Mouse (Mus musculus) hindbrain, embryonic 10.5 days (tissue): Measurements from ENCODE around the gene Robo3. TPM values are rescaled to one million over a fixed set of nuclear protein-coding genes. Genes with fewer than 3 reads are reported as not detected.

Source experiments
- DNase-seq: peaks from one replicate; pipeline ENCODE4 v3.0.0-alpha.2; 2017; ENCODE audit warnings: low spot score
- H3K27ac ChIP-seq: fragments of 300-500 bp; sonication (generic); 2 replicates; pipeline ENCODE4 v1.5.1; 2016; ENCODE audit warnings: mild to moderate bottlenecking, moderate library complexity
- H3K27me3 ChIP-seq: fragments of 300-500 bp; sonication (generic); 2 replicates; pipeline ENCODE4 v1.6.1; 2016; ENCODE audit warnings: mild to moderate bottlenecking; ENCODE audit not compliant: poor library complexity, insufficient read depth, severe bottlenecking
- H3K36me3 ChIP-seq: fragments of 300-500 bp; sonication (generic); 2 replicates; pipeline ENCODE4 v1.6.1; 2016; ENCODE audit warnings: mild to moderate bottlenecking, moderate library complexity
- H3K4me1 ChIP-seq: fragments of 300-500 bp; sonication (generic); replicated peaks from 2 replicates; pipeline ENCODE4 v1.6.1; 2016; ENCODE audit warnings: mild to moderate bottlenecking
- H3K4me3 ChIP-seq: fragments of 300-500 bp; sonication (generic); 2 replicates; pipeline ENCODE4 v1.5.1; 2016; ENCODE audit warnings: mild to moderate bottlenecking, moderate library complexity
- H3K9me3 ChIP-seq: fragments of 300-500 bp; sonication (generic); 2 replicates; pipeline ENCODE4 v1.6.1; 2016; ENCODE audit warnings: mild to moderate bottlenecking, moderate library complexity
- WGBS: fragments of 180-500 bp; shearing (Covaris S2); methylation state at CpG from one replicate; pipeline ENCODE4 v1.1.7; 2016; 5-methylcytosine and 5-hydroxymethylcytosine counted together
- polyA plus RNA-seq: library from polyadenylated mRNA; unstranded; fragments of >200 nt; fragmentation: Nextera tagmentation; extraction: Ambion mirVana; gene quantifications from 2 replicates; pipeline ENCODE4 v1.2.1, GENCODE M21; 2016

Robo3 gene
- polyA plus RNA-seq, 1 experiment from 2014 or later: 148 TPM

DNA sequence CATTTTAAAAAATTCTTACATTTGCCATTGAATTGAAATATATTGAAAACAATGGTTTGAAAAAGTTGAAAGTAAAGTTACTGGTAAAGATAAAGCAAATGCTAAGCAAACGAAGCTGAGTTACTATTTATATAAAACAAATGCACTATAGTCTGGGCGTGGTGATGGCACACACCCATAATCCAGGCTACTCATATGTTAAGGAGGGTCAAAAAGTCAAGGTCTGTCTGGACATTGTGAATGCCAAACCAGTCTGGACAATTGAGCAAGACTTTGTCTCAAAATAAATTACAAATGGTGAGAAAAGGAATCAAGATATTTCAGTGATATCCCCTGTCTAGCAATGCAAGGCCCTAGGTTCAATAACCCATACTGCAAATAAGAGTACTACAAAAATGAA lies 42.2 kb downstream of the Robo3 start:
- no peaks in the 10 kb centered on the region for H3K36me3 ChIP-seq
- peaks cover 11% of the 10 kb centered on the region for H3K27me3 ChIP-seq
- 0 out of 2 replicates have a peak, but pooled peaks cover 5% of the 10 kb centered on the region for H3K4me1 ChIP-seq
- H3K27ac ChIP-seq: no peak overlapping the region
- 67% methylated on average over 2 of the region's 2 CpGs for WGBS
- DNase-seq: no peak
- H3K9me3 ChIP-seq: no peaks in the 10 kb centered on the region
- no peak overlapping the region for H3K4me3 ChIP-seq

DNA sequence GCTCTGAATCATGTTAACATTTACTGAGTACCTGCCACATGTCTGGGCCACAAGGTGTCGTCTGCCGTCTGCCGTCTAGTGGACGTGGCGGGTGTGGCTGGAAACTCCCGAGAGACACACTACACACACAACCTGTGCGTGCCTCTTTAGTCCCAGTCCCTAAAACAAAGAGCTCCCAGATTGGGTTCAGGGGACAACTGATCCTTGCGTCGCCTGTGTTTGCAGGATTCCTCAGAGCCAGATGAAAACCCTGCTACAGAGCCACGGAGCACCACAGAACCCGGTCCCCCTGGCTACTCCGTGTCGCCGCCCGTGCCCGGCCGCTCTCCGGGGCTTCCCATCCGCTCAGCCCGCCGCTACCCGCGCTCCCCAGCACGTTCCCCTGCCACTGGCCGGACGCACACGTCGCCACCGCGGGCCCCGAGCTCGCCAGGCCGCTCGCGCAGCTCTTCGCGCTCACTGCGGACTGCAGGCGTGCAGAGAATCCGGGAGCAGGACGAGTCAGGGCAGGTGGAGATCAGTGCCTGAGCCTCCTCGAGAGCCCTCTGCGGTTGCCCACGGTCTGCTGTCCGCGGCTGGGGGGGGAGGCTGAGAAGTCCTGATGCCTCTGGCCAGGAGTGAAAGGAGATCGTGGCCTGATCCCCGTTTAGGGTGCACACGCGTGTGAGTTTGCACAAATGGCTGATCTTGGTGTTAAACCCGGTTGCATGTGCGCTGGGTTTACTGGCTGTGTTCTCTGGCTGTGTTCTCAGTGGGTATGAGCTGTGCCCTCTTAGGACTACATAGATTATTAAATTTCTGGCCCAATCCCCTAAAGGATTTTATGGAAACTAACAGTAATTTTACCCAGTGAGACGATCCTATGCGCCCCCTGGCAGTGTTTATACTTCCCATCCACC lies 48.5 kb downstream of the Robo3 start:
- Histone ChIP-seq H3K4me1 (peaks cover 10% of the 10 kb centered on the region), H3K36me3 (no peaks in the 10 kb centered on the region), H3K27ac (peak overlapping the region; percentile 79), H3K4me3 (peak overlapping the region; percentile 51), H3K27me3 (peaks cover 51% of the 10 kb centered on the region), H3K9me3 (no peaks in the 10 kb centered on the region)
- DNase-seq: peak; percentile 67
- 11% methylated on average over 54 of the region's 54 CpGs for WGBS

DNA sequence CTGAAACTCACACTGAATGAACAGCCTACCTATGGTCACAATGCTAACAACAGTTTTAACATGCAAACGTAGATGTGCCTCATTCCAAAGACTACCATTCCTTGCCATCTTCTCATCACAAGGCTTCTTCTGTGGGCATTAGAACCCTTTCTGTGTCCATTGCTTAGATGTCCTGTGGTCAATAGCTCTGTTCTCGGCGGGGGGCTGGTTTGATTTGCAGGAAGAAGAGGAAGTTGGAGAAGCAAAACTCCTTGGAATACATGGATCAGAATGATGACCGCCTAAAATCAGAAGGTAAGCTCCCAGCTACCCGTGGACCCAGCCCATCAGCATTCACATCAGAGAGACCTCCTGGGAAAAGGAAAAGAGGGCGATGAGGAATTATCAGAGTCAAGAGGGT lies 49.9 kb downstream of the Robo3 start:
- H3K27me3 ChIP-seq: peaks cover 51% of the 10 kb centered on the region
- H3K36me3 ChIP-seq: no peaks in the 10 kb centered on the region
- peaks cover 10% of the 10 kb centered on the region for H3K4me1 ChIP-seq
- DNase-seq: no peak
- H3K4me3 ChIP-seq: no peak overlapping the region
- WGBS: 91% methylated on average over 6 of the region's 6 CpGs
- no peaks in the 10 kb centered on the region for H3K9me3 ChIP-seq
- no peak overlapping the region for H3K27ac ChIP-seq

DNA sequence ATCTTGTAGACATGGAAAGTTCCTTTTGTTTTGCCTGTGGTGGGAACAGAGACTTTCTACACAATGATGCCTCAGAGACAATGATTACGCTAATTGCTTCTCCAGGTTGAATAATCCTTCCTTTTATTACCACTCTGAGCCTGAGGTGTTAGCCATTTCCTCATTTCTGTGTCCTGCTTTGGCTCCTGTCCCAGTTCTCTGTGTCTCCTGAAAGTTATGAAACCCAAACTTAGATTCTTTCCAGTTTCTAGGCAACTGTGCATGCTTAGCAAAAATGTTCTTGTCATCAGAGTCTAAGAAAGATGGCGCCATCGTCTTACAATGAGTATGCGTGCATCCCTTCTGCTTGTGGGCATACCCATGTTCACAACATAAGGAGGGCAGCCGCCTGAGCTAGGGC lies 57.3 kb downstream of the Robo3 start:
- Histone ChIP-seq H3K4me1 (no peaks in the 10 kb centered on the region), H3K36me3 (no peaks in the 10 kb centered on the region), H3K9me3 (no peaks in the 10 kb centered on the region), H3K27ac (no peak overlapping the region), H3K4me3 (no peak overlapping the region), H3K27me3 (no peaks in the 10 kb centered on the region)
- 91% methylated on average over 5 of the region's 5 CpGs for WGBS
- DNase-seq: no peak

DNA sequence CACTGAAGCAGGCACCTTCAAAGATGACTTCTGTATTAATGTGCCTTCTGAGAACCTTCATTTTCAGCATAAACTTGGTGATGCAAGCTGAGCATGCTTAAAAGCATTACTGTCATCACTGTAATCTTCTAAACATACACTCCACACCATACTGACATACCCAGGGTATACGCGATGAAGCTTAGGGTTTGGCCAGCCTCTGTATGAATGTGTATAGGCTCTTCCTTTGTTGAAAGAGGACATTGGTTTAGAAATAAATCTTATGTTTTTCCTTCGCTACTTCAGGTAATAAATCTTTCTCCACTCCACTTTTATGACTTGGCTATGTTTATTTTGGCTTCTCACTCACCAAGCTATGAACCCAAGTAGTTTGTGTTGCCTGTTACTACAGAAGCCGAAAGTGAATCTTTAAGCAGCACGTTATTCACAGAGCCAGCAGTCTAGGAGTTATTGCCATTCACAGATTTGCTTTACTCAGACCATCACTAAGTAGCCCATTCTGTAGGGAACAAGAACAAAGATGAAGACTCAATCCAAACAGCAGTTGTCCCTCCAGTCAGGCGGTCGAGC lies 61.7 kb downstream of the Robo3 start:
- H3K4me3 ChIP-seq: no peak overlapping the region
- WGBS: 88% methylated on average over 7 of the region's 7 CpGs
- H3K36me3 ChIP-seq: no peaks in the 10 kb centered on the region
- no peaks in the 10 kb centered on the region for H3K9me3 ChIP-seq
- H3K4me1 ChIP-seq: no peaks in the 10 kb centered on the region
- H3K27ac ChIP-seq: no peak overlapping the region
- DNase-seq: no peak
- H3K27me3 ChIP-seq: no peaks in the 10 kb centered on the region

DNA sequence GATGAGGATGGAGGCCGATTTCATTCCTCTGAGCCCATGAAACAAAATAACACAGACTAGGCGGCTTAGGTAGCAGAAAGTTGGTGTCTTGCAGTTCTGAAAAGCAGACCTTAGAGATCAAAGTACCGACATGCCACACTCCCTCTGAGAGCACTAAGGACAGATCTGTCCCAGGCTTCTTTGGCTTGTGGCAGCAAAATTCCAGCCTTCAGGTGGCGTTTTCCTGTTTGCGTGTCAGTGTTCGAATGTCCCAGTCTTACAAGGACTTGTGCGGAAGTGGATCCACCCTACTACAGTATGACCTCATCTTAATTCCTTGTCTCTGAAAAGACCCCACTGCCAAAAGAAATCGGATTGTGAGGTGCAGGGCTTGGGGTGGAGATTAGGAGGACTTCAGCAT lies 64.2 kb downstream of the Robo3 start:
- Histone ChIP-seq H3K27ac (no peak overlapping the region), H3K4me3 (no peak overlapping the region), H3K9me3 (no peaks in the 10 kb centered on the region), H3K27me3 (no peaks in the 10 kb centered on the region), H3K36me3 (no peaks in the 10 kb centered on the region), H3K4me1 (peaks cover 3% of the 10 kb centered on the region; the same call in 1 of the 2 replicates)
- DNase-seq: no peak
- 81% methylated on average over 8 of the region's 8 CpGs for WGBS

DNA sequence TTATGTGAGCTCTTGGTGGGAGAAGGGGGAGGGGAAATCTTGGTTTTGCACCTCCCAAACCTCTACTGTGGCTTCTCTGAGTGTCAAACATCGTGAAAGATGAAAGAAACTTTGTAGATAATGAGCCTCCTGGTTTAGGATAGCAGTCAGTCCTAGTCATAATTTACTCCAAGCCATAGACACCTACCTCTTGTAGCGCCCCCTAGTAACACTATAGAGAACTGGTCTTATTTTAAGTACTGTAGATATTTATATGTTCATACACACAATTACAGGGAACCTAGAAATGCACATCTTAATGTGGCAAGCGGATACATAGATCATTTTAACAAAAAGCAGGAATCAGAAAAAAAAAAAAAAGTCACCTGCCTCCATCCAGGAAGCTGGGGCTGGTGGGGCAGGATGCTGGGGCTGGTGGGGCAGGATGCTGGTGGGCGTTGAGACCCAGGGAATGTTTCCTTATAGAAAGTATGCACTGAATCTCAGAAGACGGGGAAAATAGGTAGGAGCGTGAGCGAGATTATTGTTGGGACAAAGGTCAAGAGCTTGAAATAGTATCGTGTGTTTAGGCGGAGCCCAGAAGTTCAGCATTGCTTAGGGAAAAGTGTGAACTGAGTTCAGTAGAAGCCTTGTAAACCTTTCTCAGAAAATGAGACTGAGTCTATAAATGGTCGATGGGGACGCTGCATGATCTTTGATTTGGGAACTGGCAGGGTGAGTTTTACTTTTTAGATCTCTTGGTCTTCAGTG lies 64.8 kb downstream of the Robo3 start:
- no peak overlapping the region for H3K27ac ChIP-seq
- H3K9me3 ChIP-seq: no peaks in the 10 kb centered on the region
- H3K4me1 ChIP-seq: peaks cover 3% of the 10 kb centered on the region; the same call in 1 of the 2 replicates
- no peak for DNase-seq
- no peaks in the 10 kb centered on the region for H3K36me3 ChIP-seq
- no peaks in the 10 kb centered on the region for H3K27me3 ChIP-seq
- WGBS: 84% methylated on average over 11 of the region's 11 CpGs
- no peak overlapping the region for H3K4me3 ChIP-seq

DNA sequence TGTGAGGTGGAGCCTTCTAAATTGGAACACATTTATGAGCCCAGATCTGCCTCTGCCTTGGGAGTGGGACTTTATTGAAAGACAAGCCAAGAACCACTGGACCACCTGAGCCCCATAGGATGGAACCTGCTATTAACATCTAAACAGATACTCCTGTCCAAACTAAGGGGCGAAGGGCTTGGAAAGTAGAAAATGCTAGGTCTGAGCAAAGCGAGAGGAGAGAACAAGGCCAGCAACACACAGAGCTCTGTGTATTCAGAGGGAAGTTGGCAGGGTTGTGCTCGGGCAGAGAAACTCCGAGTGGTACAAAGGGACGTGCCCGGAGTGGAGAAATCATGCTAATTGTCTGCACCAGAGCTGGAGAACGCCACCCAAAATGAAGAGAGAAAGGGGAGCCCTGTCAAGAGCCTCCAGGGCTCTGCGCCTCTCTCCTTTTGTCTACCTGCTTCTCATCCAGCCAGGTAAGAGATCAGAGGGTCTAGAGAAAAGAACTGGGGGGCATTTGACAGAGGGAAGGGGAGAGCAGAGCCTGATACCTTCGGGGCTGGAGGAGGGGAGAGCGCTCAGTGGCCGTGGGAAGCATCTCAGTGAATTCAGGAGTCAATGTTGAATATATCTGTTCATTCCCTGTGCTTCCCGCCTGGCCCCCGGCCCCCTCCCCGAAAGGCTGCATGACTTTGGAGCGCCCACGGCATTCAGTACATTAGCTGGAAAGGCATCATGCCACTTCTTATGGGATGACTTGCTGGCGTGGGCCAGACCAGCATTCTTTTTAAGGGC lies 65.6 kb downstream of the Robo3 start, which contains the start of gene Hepacam:
Hepacam (plus strand) TSS at position 51 of the 780 bp plus-strand sequence.
- no peak within 1 kb of the TSS for H3K4me3 ChIP-seq
- peaks cover 3% of the 10 kb centered on the region; the same call in 1 of the 2 replicates for H3K4me1 ChIP-seq
- H3K36me3 ChIP-seq: no peaks in the 10 kb centered on the region
- H3K27ac ChIP-seq: no peak within 1 kb of the TSS
- H3K27me3 ChIP-seq: no peaks in the 10 kb centered on the region
- no peaks in the 10 kb centered on the region for H3K9me3 ChIP-seq
- WGBS: 87% methylated on average over 17 of the region's 17 CpGs
- no peak for DNase-seq

DNA sequence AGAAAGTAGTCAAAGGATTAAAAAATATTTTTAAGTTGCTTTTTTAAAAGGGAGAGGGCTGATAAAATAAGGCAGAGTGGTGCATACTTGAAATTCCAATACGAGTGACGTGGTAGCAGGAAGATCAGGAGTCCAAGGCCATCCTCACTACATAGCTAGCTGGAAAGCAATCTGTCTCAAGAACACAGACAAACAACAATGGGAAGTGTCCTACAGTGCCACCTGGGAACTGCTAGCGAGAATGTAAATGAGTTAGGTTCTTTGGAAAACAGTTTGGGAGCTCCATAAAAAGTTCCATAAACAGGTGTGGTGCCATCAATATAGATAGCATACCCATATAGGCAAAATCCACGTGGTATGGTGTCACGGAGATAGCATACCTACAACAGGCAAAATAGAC lies 67.3 kb downstream of the Robo3 start:
- WGBS: 74% methylated on average over 5 of the region's 5 CpGs
- Histone ChIP-seq H3K27me3 (no peaks in the 10 kb centered on the region), H3K36me3 (no peaks in the 10 kb centered on the region), H3K9me3 (no peaks in the 10 kb centered on the region), H3K4me3 (no peak overlapping the region), H3K4me1 (peaks cover 5% of the 10 kb centered on the region), H3K27ac (no peak overlapping the region)
- DNase-seq: no peak

Other genes starting within 250 kb of the Robo3 start
- gene Tmem218, start 225.0 kb downstream of the Robo3 start, polyA plus RNA-seq: 14.0 and 14.4 TPM in 2 replicates
- 2.0 and 2.4 TPM in 2 replicates for gene Slc37a2, start 177.5 kb downstream of the Robo3 start, polyA plus RNA-seq
- 7.9 and 11.4 TPM in 2 replicates for gene Ccdc15, start 84.8 kb downstream of the Robo3 start, polyA plus RNA-seq
- gene Hepacam, start 65.9 kb downstream of the Robo3 start, polyA plus RNA-seq: 0.51 TPM in 1 of 2 replicates, not detected in the other
- 6.6 and 7.7 TPM in 2 replicates for gene Robo4, start 31.3 kb downstream of the Robo3 start, polyA plus RNA-seq
- gene Msantd2, start 56.1 kb upstream of the Robo3 start, polyA plus RNA-seq: 36.8 and 40.0 TPM in 2 replicates
- 31.9 and 34.1 TPM in 2 replicates for gene Esam, start 94.8 kb upstream of the Robo3 start, polyA plus RNA-seq
- 0.60 and 0.78 TPM in 2 replicates for gene Vsig2, start 106.0 kb upstream of the Robo3 start, polyA plus RNA-seq
- gene Nrgn, start 119.7 kb upstream of the Robo3 start, polyA plus RNA-seq: 1.2 and 2.6 TPM in 2 replicates
- 6.0 and 8.2 TPM in 2 replicates for gene Siae, start 122.5 kb upstream of the Robo3 start, polyA plus RNA-seq
- 12.1 and 22.2 TPM in 2 replicates for gene Spa17, start 180.5 kb upstream of the Robo3 start, polyA plus RNA-seq
- gene Tbrg1, start 224.1 kb upstream of the Robo3 start, polyA plus RNA-seq: 132 and 144 TPM in 2 replicates
- 0.07 and 0.17 TPM in 2 replicates for gene Panx3, start 236.0 kb upstream of the Robo3 start, polyA plus RNA-seq